In genomic region chr8:90654786-90655185, GRCm38 (mm10) we compare ENCODE assay signal across 18 mouse cellular contexts.
"Had no signal": no experiment of that assay in that cellular context is flagged by ENCODE, and none has a peak within 500 bp of the region (broad histone marks: within the 10 kb centered on the region; RNA-seq: fewer than 3 reads in every experiment).

No protein-coding gene starts in this region.

- H3K27me3 ChIP-seq: liver, embryonic 12.5 days; liver, embryonic 15.5 days; midbrain, embryonic 12.5 days; stomach, embryonic 15.5 days had no signal

- ATAC-seq: liver, embryonic 12.5 days had no signal

- H3K9ac ChIP-seq: limb, embryonic 13.5 days; liver, embryonic 12.5 days; liver, embryonic 15.5 days; midbrain, embryonic 12.5 days; stomach, embryonic 15.5 days had no signal

- DNase-seq: kidney, adult 18-20 months; kidney, postnatal 25 days; layer of hippocampus, adult 9-11 months; liver; lung, adult 18-20 months; lung, postnatal 14 days; right cerebral cortex, postnatal 25 days; spleen, adult 18-20 months; thymus, postnatal 25 days had no signal

- H3K4me3 ChIP-seq: layer of hippocampus, adult 2 months; limb, embryonic 10.5 days; limb, embryonic 13.5 days; liver, embryonic 12.5 days; liver, embryonic 15.5 days; midbrain, embryonic 12.5 days; stomach, embryonic 15.5 days had no signal

- H3K9me3 ChIP-seq: limb, embryonic 10.5 days; limb, embryonic 13.5 days; liver, embryonic 12.5 days; liver, embryonic 15.5 days; midbrain, embryonic 12.5 days; stomach, embryonic 15.5 days had no signal

- H3K4me2 ChIP-seq: limb, embryonic 13.5 days; liver, embryonic 12.5 days; liver, embryonic 15.5 days; midbrain, embryonic 12.5 days; stomach, embryonic 15.5 days had no signal

- H3K4me1 ChIP-seq: limb, embryonic 10.5 days; limb, embryonic 13.5 days; liver, embryonic 12.5 days; liver, embryonic 15.5 days had no signal

- H3K36me3 ChIP-seq: limb, embryonic 10.5 days; limb, embryonic 13.5 days; liver, embryonic 12.5 days; liver, embryonic 15.5 days; midbrain, embryonic 12.5 days; stomach, embryonic 15.5 days had no signal

- H3K27ac ChIP-seq: kidney, postnatal 0 days; layer of hippocampus, adult 2 months; limb, embryonic 10.5 days; limb, embryonic 13.5 days; liver, embryonic 12.5 days; liver, embryonic 15.5 days; macrophage; midbrain, embryonic 12.5 days; stomach, embryonic 15.5 days had no signal
